Mouse (Mus musculus) heart, embryonic 16.5 days (tissue): ENCODE results near the gene Tacc3. TPM values are rescaled to one million over a fixed set of nuclear protein-coding genes. Genes with fewer than 3 reads are reported as not detected.

Experiments
- ATAC-seq: fragments of 200-750 bp; cut with Nextera tagmentation; replicated peaks from 2 replicates; pipeline ENCODE4 v1.8.0; 2017; ENCODE audit warnings: moderate number of reproducible peaks; ENCODE audit not compliant: insufficient read depth, low FRiP score; ENCODE audit errors: extremely low read depth
- H3K27ac ChIP-seq: fragments of 300-500 bp; sonication (generic); 2 replicates; pipeline ENCODE4 v1.5.1; 2014; ENCODE audit warnings: mild to moderate bottlenecking, low read length, control low read depth, moderate library complexity
- H3K27me3 ChIP-seq: fragments of 300-500 bp; sonication (generic); 2 replicates; pipeline ENCODE4 v1.6.1; 2014; ENCODE audit warnings: low read length, mixed read lengths; ENCODE audit not compliant: control insufficient read depth, insufficient read depth
- H3K36me3 ChIP-seq: fragments of 300-500 bp; sonication (generic); 2 replicates; pipeline ENCODE4 v1.6.1; 2014; ENCODE audit not compliant: control insufficient read depth, insufficient read depth
- H3K4me1 ChIP-seq: fragments of 300-500 bp; sonication (generic); 2 replicates; pipeline ENCODE4 v1.6.1; 2014; ENCODE audit warnings: low read length, mixed read lengths; ENCODE audit not compliant: control insufficient read depth, insufficient read depth
- H3K4me2 ChIP-seq: fragments of 300-500 bp; sonication (generic); 2 replicates; pipeline ENCODE4 v1.6.1; 2014; ENCODE audit warnings: low read depth, mild to moderate bottlenecking, control low read depth, low read length
- H3K4me3 ChIP-seq: fragments of 300-500 bp; sonication (generic); 2 replicates; pipeline ENCODE4 v1.5.1; 2014; ENCODE audit warnings: mild to moderate bottlenecking, control low read depth, low read length
- H3K9ac ChIP-seq: fragments of 300-500 bp; sonication (generic); 2 replicates; pipeline ENCODE4 v1.6.1; 2014; ENCODE audit warnings: low read length, control low read depth
- H3K9me3 ChIP-seq: fragments of 300-500 bp; sonication (generic); replicated peaks from 2 replicates; pipeline ENCODE4 v1.6.1; 2016; ENCODE audit warnings: low read length; ENCODE audit not compliant: control insufficient read depth
- WGBS: fragments of 180-500 bp; shearing (Covaris S2); extraction: QIAGEN DNeasy Blood & Tissue Kit; methylation state at CpG from one replicate; pipeline ENCODE4 v1.1.7; 2014; 5-methylcytosine and 5-hydroxymethylcytosine counted together
- polyA plus RNA-seq: library from polyadenylated mRNA; unstranded; fragments of >200 nt; fragmentation: Nextera tagmentation; extraction: Ambion mirVana; gene quantifications from 2 replicates; pipeline ENCODE4 v1.2.1, GENCODE M21; 2015

The Tacc3 gene
- polyA plus RNA-seq, 1 experiment from 2014 or later, result 122 TPM

DNA sequence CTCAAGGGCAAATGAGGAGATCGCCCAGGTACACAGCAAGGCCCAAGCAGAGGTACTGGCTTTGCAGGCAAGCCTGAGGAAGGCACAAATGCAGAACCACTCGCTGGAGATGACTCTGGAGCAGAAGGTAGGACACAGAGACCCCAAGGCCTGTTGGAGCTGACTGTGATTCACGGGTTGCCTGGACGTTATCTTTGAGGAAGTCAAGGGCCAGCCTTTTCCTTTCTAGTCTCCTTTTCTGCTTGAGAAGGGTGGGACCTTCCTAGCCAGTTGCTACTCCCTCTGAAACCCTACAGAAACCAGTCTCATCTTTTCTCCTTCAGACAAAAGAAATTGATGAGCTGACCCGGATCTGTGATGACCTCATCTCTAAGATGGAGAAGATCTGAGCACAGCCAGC lies 13.7 kb downstream of the Tacc3 start:
- Histone ChIP-seq H3K27ac (no peak overlapping the region), H3K9ac (no peak overlapping the region), H3K4me2 (no peak overlapping the region), H3K4me1 (peaks cover 5% of the 10 kb centered on the region; the same call in 1 of the 2 replicates), H3K9me3 (no peaks in the 10 kb centered on the region), H3K36me3 (peaks cover 49% of the 10 kb centered on the region), H3K27me3 (no peaks in the 10 kb centered on the region), H3K4me3 (no peak overlapping the region)
- no peak for ATAC-seq
- WGBS, result 66% methylated on average over 5 of the region's 5 CpGs

DNA sequence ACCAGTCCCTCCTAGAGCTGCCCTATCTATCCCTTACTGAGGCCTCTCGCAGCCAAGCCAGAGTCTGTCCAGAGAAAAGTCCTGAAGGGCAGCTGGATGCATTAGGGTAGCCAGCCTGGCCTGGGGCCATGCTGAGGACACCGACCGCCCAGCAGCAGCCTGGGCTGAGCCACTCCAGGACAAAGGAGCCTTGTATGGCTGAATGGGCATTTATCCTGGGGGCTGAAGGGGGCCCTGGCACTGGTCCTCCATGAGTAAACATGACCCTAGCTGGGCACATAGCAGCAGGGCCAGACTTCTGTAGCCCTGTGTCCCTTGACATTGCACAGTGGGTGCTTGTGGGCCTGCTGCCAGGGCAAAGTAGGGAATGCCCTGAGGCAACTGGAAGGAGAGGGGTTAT lies 16.5 kb downstream of the Tacc3 start:
- H3K36me3 ChIP-seq, result peaks cover 28% of the 10 kb centered on the region
- WGBS, result 51% methylated on average over 3 of the region's 3 CpGs
- H3K4me2 ChIP-seq, result no peak overlapping the region
- no peak overlapping the region for H3K4me3 ChIP-seq
- ATAC-seq, result no peak
- no peak overlapping the region for H3K9ac ChIP-seq
- H3K27me3 ChIP-seq, result no peaks in the 10 kb centered on the region
- H3K9me3 ChIP-seq, result no peaks in the 10 kb centered on the region
- no peak overlapping the region for H3K27ac ChIP-seq
- H3K4me1 ChIP-seq, result peaks cover 5% of the 10 kb centered on the region; the same call in 1 of the 2 replicates

GRCm38 (mm10) chr5:33675964-33676363 lies 18.0 kb downstream of the Tacc3 start:
- ATAC-seq, result no peak
- H3K27me3 ChIP-seq, result no peaks in the 10 kb centered on the region
- H3K27ac ChIP-seq, result no peak overlapping the region
- H3K4me3 ChIP-seq, result no peak overlapping the region
- H3K9me3 ChIP-seq, result no peaks in the 10 kb centered on the region
- H3K9ac ChIP-seq, result no peak overlapping the region
- H3K4me1 ChIP-seq, result peaks cover 5% of the 10 kb centered on the region; the same call in 1 of the 2 replicates
- H3K4me2 ChIP-seq, result no peak overlapping the region
- peaks cover 17% of the 10 kb centered on the region for H3K36me3 ChIP-seq
- 0% methylated on average over 1 of the region's 1 CpGs for WGBS

- no peaks in the 10 kb centered on the region for H3K9me3 ChIP-seq
- peaks cover under 1% of the 10 kb centered on the region; the same call in 1 of the 2 replicates for H3K36me3 ChIP-seq
- no peak overlapping the region for H3K27ac ChIP-seq
- H3K27me3 ChIP-seq, result no peaks in the 10 kb centered on the region
- no peak overlapping the region for H3K9ac ChIP-seq
- H3K4me2 ChIP-seq, result no peak overlapping the region
- ATAC-seq, result no peak
- WGBS, result 73% methylated on average over 5 of the region's 5 CpGs
- H3K4me1 ChIP-seq, result peaks cover 5% of the 10 kb centered on the region; the same call in 1 of the 2 replicates
- H3K4me3 ChIP-seq, result no peak overlapping the region
Measured at GRCm38 (mm10) chr5:33678244-33678643, 20.3 kb downstream of the Tacc3 start.

DNA sequence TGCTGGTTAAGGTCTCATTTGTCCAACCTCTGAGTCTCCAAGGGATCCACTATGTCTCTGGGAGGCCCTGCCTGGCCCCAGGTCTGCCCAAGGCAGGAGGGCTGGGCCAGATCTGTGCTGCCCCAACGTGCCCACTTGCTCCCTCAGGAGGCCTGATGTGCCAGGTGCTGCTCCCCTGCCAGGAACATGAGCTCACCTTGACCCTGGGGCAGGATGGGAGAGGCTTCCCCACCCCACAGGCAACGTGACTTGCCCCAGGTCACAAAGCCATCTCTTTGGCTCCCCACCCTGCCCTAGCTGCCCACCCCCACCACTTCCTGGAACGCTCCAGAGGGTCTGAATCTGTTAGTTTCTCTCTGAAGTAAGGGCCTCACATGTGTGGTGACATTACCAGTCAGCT lies 23.1 kb downstream of the Tacc3 start:
- no peak for ATAC-seq
- Histone ChIP-seq H3K4me2 (no peak overlapping the region), H3K4me3 (no peak overlapping the region), H3K9me3 (no peaks in the 10 kb centered on the region), H3K4me1 (no peaks in the 10 kb centered on the region), H3K27me3 (no peaks in the 10 kb centered on the region), H3K9ac (no peak overlapping the region), H3K36me3 (no peaks in the 10 kb centered on the region), H3K27ac (no peak overlapping the region)
- WGBS, result 50% methylated on average over 3 of the region's 3 CpGs

DNA sequence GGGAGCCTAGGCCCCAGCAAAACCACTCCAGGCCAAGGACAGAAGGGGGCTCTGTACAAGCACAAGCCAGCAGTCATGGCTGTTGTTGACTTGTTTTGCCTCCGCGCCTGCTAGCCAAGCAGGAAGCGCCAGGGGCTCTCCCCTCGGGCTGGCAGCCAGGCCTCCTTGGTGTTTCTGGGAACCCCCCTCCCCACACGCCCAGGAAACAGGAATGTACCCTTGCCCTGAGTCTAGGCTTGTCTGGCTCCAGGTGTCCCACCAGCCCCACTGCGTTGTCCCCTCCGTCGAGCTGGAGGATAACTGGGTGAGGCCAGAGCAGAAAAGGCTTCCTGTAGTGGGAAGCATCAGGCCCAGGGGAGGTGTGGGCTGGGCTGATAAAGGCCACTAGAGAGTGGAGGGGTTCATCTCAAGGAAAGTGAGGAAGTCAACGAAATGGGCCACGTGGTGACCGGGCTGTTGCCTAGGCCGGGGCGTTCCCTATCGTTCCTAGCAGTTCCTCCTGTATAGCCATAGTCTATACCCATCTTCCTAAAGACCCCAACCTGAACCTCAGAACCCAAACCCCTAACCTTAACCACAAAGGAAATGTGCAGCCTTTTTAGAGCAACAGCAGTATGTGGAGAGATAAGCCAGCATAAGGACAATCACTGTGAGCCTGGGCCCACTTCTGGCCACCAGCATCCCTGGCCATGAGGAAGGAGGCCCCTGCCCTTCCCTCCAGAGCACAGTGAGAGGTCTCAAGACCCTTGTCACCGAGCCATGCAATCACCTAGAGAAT lies 23.9 kb downstream of the Tacc3 start:
- Histone ChIP-seq H3K4me2 (no peak overlapping the region), H3K27ac (no peak overlapping the region), H3K4me3 (no peak overlapping the region), H3K9me3 (no peaks in the 10 kb centered on the region), H3K27me3 (no peaks in the 10 kb centered on the region), H3K4me1 (no peaks in the 10 kb centered on the region), H3K36me3 (no peaks in the 10 kb centered on the region), H3K9ac (no peak overlapping the region)
- no peak for ATAC-seq
- 59% methylated on average over 15 of the region's 15 CpGs for WGBS

- 85% methylated on average over 4 of the region's 4 CpGs for WGBS
Measured at GRCm38 (mm10) chr5:33682963-33683362, 25.0 kb downstream of the Tacc3 start.

GRCm38 (mm10) chr5:33683897-33684652 lies 26.1 kb downstream of the Tacc3 start:
- no peak overlapping the region for H3K4me2 ChIP-seq
- ATAC-seq, result 0 out of 2 replicates have a peak, but pooled peaks have one; percentile 25
- no peaks in the 10 kb centered on the region for H3K4me1 ChIP-seq
- no peaks in the 10 kb centered on the region for H3K36me3 ChIP-seq
- no peak overlapping the region for H3K27ac ChIP-seq
- H3K4me3 ChIP-seq, result no peak overlapping the region
- WGBS, result 44% methylated on average over 7 of the region's 7 CpGs
- no peak overlapping the region for H3K9ac ChIP-seq
- no peaks in the 10 kb centered on the region for H3K9me3 ChIP-seq
- no peaks in the 10 kb centered on the region for H3K27me3 ChIP-seq

More at GRCm38 (mm10) chr5:33682963-33683362, 25.0 kb downstream of the Tacc3 start:
- Histone ChIP-seq H3K36me3 (no peaks in the 10 kb centered on the region), H3K4me3 (no peak overlapping the region), H3K27me3 (no peaks in the 10 kb centered on the region), H3K9me3 (no peaks in the 10 kb centered on the region), H3K9ac (no peak overlapping the region), H3K4me2 (no peak overlapping the region), H3K27ac (no peak overlapping the region), H3K4me1 (no peaks in the 10 kb centered on the region)
- no peak for ATAC-seq

- Histone ChIP-seq H3K9ac (no peak overlapping the region), H3K4me1 (no peaks in the 10 kb centered on the region), H3K4me3 (no peak overlapping the region), H3K36me3 (no peaks in the 10 kb centered on the region), H3K4me2 (no peak overlapping the region), H3K27me3 (no peaks in the 10 kb centered on the region), H3K9me3 (no peaks in the 10 kb centered on the region), H3K27ac (no peak overlapping the region)
- ATAC-seq, result no peak
- WGBS, result 83% methylated on average over 4 of the region's 4 CpGs
Measured at GRCm38 (mm10) chr5:33684932-33685331, 27.0 kb downstream of the Tacc3 start.
